Mouse (Mus musculus) left cerebral cortex, adult 8-10 months (tissue): ENCODE measurements around the gene Nt5c. TPM values are rescaled to one million over a fixed set of nuclear protein-coding genes. Genes with fewer than 3 reads are reported as not detected.
"Not testable (repeated sequence)": the region's sequence is repeated elsewhere in the genome, so short reads cannot be mapped to it uniquely, and the experiment has no call there.

Experiments
- DNase-seq, 2 experiments: peaks; one replicate each; pipeline ENCODE4 v3.0.0; 2022; ENCODE audit warnings: low spot score in 2 of 2
- total RNA-seq, 4 experiments: library from RNA; stranded (reverse); gene quantifications; 2 replicates each; pipeline ENCODE4 v1.2.4; 2022

Nt5c gene
- total RNA-seq, result 10 to 100 TPM; 58.4 to 66.1 (median 61.0) TPM

DNA sequence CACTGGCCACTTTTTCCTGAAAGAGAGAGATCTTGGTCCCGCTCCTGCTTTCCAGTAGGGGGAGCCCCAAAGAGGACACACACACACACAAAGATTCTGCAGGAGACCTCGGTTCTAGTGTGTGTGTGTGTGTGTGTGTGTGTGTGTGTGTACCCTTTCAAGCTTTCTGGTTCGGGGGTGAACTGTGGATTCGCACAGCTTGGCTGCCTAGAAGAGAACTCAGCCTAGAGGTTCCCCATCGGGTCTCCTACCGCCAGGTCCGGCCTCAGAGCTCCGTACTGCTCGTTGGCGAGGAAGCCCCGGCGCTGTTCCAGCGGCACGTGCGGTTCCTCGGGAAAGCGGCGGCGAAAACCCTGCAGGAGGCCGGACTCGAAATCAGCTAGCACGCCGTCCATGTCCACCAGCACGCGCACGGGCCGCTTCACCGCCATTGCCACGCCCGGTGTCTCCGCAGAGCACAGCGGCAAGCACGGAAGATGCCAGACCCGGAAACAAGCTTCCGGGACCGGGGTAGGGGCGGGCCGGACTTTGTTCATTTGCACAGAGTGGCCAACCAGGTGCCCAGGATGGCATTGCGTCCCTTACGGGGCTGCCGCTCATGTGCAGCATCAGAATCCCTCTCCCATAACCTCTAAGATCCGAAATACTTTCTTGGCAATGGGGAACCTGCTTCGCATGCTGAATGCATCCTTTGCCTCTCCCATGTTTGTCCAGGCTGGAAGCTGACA lies at the start of gene Nt5c:
Gene Nt5c (minus strand): TSS at position 507 of the 728 bp plus-strand sequence.
- peak; percentile 67 to 83 for DNase-seq

DNA sequence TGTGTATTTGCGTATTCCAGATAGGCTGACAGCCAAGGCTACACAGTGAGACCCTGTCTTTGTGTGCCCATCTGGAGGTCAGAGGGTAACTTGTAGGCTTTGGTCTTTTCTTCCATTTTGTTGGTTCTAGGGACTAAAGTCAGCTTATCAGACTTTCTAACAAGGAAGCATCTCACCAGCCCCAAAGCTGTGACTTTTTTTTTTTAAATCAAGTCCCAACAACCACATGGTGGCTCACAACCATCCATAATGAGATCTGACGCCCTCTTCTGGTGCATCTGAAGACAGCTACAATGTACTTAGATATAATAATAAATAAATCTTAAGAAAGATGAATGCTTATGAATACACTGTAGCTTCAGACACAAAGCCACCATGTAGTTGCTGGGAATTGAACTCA lies 46.4 kb upstream of the Nt5c start:
- DNase-seq, result no peak

DNA sequence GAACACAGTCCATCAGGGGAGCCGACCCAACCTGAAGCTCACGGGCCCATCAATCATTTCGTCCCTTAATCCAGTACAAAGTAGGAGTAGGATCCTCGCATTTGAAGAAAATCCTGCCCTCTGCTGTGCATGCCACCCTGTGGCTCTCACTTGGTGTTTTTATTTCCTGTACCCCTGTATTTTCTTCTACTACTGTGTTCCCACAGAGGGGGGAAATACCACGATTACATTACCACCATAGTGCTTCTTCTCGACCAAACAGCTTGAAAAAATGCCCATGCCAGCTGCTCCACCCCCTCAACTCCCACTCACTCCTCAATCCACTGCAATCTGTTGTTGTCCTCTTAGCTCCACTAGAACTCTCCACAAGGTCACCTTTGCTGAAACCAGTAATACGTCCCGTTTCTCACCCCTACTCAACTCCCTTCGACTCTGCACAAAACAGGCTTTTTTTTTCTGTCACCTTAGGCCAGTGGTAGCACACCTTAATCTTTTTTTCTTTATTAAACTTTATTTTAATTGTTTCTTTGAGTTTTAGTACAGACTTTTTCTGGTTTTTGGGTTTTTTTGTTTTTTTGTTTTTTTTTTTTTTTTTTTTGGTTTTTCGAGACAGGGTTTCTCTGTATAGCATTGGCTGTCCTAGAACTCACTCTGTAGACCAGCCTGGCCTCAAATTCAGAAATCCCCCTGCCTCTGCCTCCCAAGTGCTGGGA lies 45.4 kb upstream of the Nt5c start:
- peak; percentile 15 to 45 for DNase-seq

DNA sequence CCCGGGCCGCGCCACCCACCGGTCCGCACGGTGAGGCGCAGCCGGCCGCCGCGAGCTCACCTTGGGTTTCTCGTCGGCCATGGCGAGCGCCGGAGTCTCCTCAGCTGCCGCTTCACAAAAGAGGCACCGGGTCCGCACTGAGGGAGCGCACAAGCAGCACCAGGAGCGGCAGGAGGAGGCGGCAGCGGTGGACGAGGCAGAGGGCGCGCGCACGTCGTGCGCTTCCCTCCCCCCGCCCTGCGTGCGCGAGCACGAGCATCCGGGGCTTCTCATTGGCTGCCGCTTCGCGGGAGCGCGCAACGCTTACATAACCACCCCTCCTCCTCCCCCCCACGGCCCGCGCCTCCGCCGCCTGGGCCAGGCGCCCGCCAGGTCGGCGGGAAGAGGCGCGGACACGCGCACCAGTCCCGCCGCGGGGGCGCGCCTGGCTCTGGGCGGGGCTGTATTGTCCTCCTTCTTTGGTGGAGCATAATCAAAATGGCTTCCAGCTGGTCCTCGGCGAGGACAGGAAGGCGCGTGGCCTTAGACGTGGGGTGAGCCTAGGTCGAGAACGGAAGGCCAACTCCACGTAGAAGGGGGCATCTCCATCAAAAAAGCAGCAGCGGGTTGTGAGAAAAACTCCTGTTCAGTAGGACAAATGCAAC lies 44.5 kb upstream of the Nt5c start, which contains the start of gene Sumo2:
Gene Sumo2 (minus strand): TSS at position 239 of the 644 bp plus-strand sequence.
- peak; percentile 95 to 96 for DNase-seq

DNA sequence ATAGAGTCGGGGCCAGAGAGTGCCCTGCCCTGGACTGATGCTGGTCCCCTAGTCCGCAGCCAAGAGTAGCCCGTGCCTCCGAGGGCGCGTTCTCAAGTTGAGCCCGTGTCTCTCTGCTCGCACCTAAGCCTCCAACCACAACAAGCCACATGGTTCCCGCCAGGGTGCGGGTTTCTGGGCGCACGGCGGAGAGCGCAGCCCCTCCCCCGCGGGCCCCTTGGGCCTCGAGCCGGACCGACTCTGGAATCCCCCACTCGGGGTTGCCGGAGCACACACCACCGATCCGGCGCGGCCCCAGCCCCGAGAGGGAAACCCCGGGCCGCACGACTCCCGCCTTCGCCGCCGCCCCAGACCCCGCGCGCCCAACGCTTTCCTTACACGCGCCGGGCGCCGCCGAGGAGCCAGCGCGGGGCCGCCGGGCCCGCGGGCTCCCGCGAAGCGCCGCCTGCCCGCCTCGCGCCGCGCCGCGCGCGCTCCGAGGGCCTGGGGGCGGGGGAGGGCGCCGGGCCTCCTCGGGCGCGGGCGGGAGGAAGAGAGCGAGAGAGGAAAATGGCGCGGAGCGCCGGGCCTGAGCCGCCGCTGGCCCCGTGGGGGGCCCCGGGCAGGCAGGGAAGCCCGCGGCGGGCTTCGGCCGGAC lies 43.9 kb upstream of the Nt5c start:
- DNase-seq, result peak; percentile 37 to 56

DNA sequence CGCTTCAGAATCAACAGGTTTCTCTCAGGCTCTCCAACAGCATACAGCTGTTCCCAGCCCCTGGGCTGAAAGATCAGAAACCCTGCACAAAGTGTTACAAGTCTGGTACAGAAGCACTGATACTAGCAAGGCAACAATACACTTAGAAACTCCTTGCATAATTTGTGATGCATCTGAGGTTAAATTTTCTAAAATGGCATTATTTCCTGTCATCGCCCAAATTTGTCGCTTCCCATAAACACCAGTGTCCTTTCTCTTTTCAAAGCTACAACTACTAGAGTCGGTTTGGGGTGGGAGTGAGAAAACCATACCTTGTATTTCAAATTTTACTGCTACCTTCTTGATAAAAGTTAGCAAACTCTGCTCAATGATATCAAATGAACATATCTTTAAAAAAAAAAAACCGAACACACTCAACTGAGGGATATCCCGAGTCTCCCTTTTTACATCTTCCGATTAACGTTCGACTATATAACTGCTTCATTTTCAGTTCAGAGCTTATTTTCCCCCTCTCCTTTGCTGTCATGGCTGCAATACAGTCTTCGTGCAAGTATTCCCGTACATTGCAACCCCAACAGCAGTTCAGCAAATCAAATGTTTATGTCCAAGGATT lies 43.2 kb upstream of the Nt5c start:
- no peak for DNase-seq

DNA sequence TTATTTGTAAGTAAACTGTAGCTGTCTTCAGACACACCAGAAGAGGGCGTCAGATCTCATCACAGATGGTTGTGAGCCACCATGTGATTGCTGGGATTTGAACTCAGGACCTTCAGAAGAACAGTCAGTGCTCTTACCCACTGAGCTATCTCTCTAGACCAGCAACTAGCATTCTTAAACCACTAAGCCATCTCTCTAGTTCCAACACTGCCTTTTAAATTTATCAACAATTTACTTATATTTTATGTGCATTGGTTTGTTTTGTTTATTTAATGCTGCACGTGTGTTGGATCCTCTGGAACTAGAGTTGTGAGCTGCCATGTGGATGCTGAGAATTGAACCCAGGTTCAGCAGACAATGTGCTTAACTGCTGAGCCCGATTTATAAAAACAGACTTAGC lies 34.8 kb upstream of the Nt5c start:
- not testable (repeated sequence) for DNase-seq

DNA sequence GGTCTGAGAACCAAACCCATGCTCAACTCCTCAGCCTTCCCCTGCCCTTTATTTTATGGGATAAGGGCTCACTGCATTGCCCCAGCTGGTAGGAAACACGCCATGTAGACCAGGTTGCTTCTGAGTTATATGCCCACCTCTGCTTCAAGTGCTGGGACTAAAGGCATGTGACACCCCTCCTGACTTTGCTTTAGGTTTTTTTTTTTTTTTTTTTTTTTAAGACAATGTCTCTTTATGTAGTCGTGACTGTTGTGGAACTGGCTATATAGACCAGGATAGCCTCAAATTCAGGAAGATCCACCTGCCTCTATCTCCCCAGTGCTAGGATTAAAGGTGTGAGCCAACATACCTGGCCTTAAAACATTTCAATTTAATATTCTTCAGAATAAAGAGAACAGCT lies 31.0 kb upstream of the Nt5c start:
- no peak for DNase-seq

DNA sequence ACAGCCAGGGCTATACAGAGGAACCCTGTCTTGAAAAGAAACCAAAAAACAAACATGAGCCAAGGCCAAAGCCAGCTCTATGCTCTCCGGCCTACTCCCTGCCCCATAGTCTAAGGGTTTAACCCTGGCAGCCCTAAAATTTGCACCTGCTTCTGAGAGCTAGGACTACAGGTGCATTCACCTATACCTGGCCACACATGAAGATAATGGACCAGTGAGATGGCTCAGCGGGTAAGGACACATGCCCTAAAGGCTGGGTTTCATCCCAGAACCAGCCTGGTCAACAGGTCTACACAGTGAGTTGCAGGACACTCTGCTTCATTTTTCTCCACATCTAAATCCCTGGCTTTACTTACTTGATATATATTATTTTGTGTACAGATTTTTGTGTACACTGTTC lies 30.6 kb upstream of the Nt5c start:
- no peak for DNase-seq

DNA sequence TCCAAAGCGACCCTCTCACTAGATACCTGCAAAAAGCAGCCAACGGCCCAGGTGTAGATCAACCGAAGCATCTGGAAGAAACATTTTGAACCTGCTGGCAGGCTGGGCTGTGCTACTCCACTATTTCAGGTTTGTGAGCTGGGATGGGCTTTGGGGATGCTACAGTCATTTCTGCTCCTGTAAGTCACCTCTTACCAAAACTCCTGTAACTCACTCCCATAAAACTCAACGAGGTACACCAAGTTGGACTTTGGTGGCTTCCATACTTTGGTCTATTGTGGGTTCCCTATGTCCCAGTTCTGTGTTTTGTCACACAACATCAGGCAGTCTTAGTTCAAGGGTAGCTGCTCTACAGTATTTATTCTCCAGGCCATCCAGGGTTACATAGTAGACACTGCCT lies 29.4 kb upstream of the Nt5c start:
- no peak for DNase-seq

DNA sequence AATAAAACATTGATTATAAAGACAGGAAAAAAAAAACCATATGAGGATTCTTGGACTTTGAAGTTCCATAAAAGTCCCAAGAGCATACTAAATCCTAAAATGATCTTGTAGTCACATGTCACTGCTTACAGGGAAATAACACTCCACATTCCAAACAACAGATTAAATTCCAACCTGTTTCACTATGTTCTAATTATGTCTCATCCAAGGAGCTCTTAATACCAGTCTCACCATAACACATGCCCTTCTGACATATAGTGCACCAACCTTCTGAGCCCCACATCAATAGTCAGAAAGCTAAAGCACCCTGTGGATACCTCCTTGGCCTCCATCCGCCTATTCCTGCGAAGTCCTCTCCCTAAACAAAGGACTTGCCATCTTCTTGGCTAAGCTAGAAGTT lies 28.6 kb upstream of the Nt5c start:
- DNase-seq, result no peak

DNA sequence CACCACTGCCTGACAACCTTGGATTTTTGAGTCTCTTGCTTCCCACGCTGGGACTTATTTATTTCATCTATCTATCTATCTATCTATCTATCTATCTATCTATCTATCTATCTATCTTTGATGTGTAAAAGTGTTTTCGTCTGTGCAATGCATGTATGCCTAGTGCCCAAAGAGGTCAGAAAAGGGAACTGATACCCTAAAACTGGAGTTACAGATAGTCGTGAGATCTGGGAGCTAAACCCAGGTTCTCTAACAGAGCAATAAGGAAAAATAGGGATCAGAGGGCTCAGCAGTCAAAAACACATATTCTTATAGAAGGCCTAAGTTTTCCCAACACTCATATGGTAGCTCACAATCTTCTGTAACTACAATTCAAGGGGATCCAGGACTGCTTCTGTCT lies 27.9 kb upstream of the Nt5c start:
- no peak for DNase-seq

DNA sequence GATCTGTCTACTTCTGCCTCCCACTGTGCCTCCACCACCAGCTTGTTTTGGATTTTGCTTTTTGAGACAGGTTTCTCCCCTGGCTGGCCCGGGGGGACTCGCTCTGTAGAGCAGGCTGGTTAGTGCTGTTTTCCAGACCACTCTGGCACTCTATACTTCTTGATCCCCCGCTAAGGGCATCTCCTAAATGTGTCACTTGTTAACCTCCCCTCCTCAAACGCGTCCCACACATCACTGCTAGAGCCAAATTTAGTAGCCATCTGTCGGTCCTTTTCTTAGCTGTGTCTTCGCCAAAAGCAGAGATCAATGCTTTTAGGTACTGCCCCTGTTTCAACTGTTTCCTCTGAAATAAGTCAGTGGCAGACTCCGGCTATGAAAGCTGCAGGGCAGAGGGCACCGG lies 27.0 kb upstream of the Nt5c start:
- DNase-seq, result peak; percentile 15 to 35

DNA sequence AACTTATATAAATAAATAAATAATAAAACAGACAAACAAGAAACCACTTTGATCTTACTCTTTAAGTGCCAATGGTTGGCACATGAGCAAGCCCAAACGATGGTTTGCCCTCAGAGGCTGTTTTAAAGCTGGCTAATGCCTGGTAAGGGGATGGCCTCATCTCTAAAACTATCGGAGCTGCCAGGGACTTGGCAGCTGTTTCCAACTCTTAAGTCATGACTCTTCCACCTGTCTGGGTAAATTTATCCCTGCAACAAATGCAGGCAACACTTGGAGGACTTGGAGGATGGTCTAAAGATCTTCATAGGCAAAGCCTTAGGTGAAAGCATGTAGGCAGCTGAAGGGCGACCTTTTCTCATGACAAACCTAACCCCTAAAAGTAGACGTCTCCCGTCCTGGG lies 25.3 kb upstream of the Nt5c start:
- DNase-seq, result no peak

DNA sequence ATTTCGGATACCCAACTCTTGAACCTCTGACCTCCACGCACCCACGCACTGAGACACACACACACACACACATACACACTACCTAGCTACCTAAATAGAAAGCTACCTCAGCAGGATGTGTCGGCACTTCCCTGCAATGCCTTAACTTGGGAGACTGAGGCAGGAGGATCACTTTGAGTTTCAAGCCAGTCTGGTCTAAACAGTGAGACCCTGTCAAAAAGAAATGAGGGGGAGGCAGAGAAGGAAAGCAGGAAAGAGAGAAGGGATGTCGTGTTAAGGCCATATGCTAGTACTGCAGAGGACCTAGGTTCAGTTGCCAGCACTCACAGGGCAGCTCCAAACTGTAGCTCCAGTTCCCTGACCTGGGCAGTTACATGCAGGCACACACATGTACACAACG lies 23.4 kb upstream of the Nt5c start:
- DNase-seq, result no peak

DNA sequence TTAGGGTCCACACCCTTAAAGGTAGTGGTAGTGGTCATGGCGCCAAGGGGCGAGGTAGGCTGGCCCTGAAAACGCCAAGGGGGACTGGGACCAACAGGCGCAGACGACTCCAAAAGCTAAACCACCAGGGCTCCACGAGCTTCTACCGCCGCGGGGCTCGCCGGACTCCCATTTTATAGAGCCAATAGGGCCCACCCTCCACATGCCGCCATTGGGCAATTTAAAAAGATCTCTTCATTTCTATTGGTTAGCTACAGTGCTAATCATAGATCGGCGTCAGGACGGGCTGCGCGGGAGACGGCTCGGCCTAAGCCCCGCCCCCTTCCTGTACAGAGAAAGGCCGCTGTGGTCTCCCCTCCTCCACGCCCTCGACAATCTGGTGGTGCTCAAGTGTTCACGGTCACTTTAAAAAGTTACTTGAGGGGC lies 22.6 kb upstream of the Nt5c start, which contains the start of gene Jpt1:
Gene Jpt1 (minus strand): TSS at position 150 of the 426 bp plus-strand sequence.
- DNase-seq, result peak; percentile 95 to 97

DNA sequence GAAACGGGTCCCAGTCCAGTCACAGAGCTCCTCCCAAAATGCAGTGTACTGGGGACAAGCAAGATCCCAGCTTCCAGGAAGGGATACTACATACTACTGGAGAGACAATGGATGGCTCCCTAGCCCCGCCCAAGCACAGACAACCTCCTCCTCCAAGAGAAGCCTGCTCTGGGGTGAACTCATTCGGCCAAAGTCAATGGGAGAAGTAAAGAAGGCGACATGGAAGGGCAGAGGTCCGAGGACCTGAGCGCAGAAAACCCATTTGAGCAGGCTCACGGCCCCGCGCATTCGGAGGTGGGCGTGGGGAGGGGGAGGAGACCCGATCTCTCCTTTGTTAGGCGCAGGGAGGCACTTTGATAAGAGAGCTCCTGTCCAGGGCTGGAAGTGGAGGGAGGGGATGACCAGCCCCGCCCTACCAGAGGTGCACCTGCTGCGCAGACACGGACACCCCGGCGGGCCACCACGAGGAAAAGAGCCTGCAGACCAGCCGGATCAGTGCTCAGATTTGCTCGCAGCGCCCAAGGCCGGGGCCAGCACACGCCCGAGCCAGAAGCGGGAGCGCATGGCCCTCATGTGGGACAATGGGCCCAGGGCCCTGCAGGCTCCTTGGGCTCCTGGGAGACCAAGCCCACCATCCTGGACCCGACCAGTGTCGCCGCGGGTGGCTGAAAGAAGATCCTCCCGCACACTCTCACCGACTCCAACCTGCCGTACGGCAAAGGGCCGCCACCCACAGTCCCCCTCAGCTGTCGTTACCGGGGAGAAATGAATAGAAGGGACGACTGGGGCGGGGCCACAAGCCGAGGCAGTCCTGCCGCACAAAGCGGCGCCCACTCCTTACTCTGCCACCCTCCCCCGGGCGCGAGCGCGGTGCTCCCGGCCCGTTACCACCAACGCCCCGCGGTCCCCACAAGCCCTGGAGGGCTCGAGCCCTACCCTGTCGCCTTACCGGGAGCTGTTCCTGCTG lies 21.9 kb upstream of the Nt5c start:
- DNase-seq, result peak in 1 of 2 experiments; percentile 55

DNA sequence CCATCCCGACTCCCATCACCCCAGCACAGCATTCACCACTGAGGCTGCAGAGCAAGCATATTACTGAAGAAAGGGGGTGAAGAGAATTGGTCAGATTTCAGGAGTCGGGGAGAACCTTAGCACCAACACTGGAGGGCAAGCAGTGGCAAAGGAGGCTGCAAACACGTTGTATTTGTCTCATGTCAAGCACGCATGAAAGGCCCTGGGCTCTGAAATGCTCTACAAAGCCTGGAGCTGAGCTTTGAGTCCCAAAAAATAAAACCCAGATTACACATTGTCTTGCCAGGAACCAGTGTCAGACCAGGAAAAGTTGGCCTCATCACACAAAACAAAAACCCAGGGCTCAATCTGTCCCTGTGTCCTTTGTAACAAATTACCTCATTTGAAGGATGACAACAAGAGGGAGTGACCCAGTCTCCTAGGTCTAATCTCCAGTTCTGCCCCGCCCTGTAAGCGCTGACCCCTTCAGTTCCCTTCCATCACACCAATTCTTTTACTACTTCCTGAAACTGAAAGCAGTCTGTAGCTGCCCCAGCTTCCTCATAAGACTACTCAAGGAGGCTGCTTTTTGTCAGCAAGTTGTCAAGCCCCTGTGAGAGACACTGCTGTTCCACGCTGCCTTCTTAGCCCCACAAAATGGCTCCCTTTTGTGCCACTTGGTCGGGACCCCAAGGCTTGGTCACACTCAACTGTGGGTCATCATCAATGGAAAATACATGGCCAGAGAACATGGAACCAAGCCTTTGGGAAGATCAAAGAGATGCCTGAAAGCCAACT lies 20.9 kb upstream of the Nt5c start:
- no peak for DNase-seq

DNA sequence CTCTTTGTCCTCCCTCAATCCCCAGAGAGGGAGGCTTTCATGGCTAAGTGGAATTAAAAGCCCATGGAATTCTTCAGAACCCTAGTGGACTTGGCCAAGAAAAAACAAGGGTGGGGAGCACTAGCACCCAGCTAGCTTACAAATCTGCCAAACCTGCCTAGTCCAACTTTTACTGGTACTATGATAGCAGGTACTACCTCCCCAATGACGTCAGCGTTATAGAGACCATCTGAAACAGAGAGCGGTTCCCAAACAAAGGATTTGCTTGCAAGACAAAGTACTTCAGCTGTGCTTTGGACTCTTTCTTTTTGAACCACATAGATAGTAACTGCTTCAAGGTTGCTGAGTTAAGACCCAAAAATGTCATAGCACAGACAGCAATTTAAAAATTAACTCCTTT lies 20.3 kb upstream of the Nt5c start:
- DNase-seq, result no peak
